Mouse (Mus musculus): ENCODE data around the gene Serpinc1.
A peak's percentile ranks its signal among the peaks of the same experiment; 100 is the strongest.
"Not testable (repeated sequence)": the region's sequence is repeated elsewhere in the genome, so short reads cannot be mapped to it uniquely, and the experiment has no call there.

Gene Serpinc1

GRCm38 (mm10) chr1:160978071-160978735 lies at the start of gene Serpinc1:
Serpinc1 (plus strand) TSS chr1:160978585.
- Histone ChIP-seq H3K27me3 (ENCODE audit: control insufficient read depth, insufficient read depth, low read length, poor library complexity, severe bottlenecking) (no peaks in the 10 kb centered on the region), H3K36me3 (ENCODE audit: control insufficient read depth, insufficient read depth, low read length, poor library complexity, severe bottlenecking) (0 out of 2 replicates have a peak, but pooled peaks cover 3% of the 10 kb centered on the region)
- DNase-seq (ENCODE audit: low read depth, low spot score) = no peak

- H3K36me3 ChIP-seq (ENCODE audit: control insufficient read depth, insufficient read depth, low read length, poor library complexity, severe bottlenecking) = 0 out of 2 replicates have a peak, but pooled peaks cover 3% of the 10 kb centered on the region
- DNase-seq (ENCODE audit: low read depth, low spot score) = no peak
- H3K27me3 ChIP-seq (ENCODE audit: control insufficient read depth, insufficient read depth, low read length, poor library complexity, severe bottlenecking) = no peaks in the 10 kb centered on the region
Measured at GRCm38 (mm10) chr1:160931320-160931719, 47.1 kb upstream of the Serpinc1 start.

GRCm38 (mm10) chr1:160933896-160934482 lies 44.4 kb upstream of the Serpinc1 start:
- peak; percentile 63 for DNase-seq (ENCODE audit: low read depth, low spot score)
- 0 out of 2 replicates have a peak, but pooled peaks cover 3% of the 10 kb centered on the region for H3K36me3 ChIP-seq (ENCODE audit: control insufficient read depth, insufficient read depth, low read length, poor library complexity, severe bottlenecking)
- H3K27me3 ChIP-seq (ENCODE audit: control insufficient read depth, insufficient read depth, low read length, poor library complexity, severe bottlenecking) = no peaks in the 10 kb centered on the region

- Histone ChIP-seq H3K36me3 (ENCODE audit: control insufficient read depth, insufficient read depth, low read length, poor library complexity, severe bottlenecking) (peaks cover 5% of the 10 kb centered on the region; the same call in 1 of the 2 replicates), H3K27me3 (ENCODE audit: control insufficient read depth, insufficient read depth, low read length, poor library complexity, severe bottlenecking) (no peaks in the 10 kb centered on the region)
- no peak for DNase-seq (ENCODE audit: low read depth, low spot score)
Measured at GRCm38 (mm10) chr1:160935551-160935950, 42.8 kb upstream of the Serpinc1 start.

- no peak for DNase-seq (ENCODE audit: low read depth, low spot score)
- Histone ChIP-seq H3K36me3 (ENCODE audit: control insufficient read depth, insufficient read depth, low read length, poor library complexity, severe bottlenecking) (peaks cover 21% of the 10 kb centered on the region), H3K27me3 (ENCODE audit: control insufficient read depth, insufficient read depth, low read length, poor library complexity, severe bottlenecking) (no peaks in the 10 kb centered on the region)
Measured at GRCm38 (mm10) chr1:160963199-160963598, 15.2 kb upstream of the Serpinc1 start.

GRCm38 (mm10) chr1:160967268-160967667 lies 11.1 kb upstream of the Serpinc1 start:
- Histone ChIP-seq H3K27me3 (ENCODE audit: control insufficient read depth, insufficient read depth, low read length, poor library complexity, severe bottlenecking) (no peaks in the 10 kb centered on the region), H3K36me3 (ENCODE audit: control insufficient read depth, insufficient read depth, low read length, poor library complexity, severe bottlenecking) (peaks cover 23% of the 10 kb centered on the region)
- DNase-seq (ENCODE audit: low read depth, low spot score) = no peak

GRCm38 (mm10) chr1:160968643-160969042 lies 9.7 kb upstream of the Serpinc1 start:
- DNase-seq (ENCODE audit: low read depth, low spot score) = no peak
- peaks cover 23% of the 10 kb centered on the region for H3K36me3 ChIP-seq (ENCODE audit: control insufficient read depth, insufficient read depth, low read length, poor library complexity, severe bottlenecking)
- no peaks in the 10 kb centered on the region for H3K27me3 ChIP-seq (ENCODE audit: control insufficient read depth, insufficient read depth, low read length, poor library complexity, severe bottlenecking)

GRCm38 (mm10) chr1:160980021-160980420 lies 1.6 kb downstream of the Serpinc1 start:
- Histone ChIP-seq H3K36me3 (ENCODE audit: control insufficient read depth, insufficient read depth, low read length, poor library complexity, severe bottlenecking) (0 out of 2 replicates have a peak, but pooled peaks cover 3% of the 10 kb centered on the region), H3K27me3 (ENCODE audit: control insufficient read depth, insufficient read depth, low read length, poor library complexity, severe bottlenecking) (no peaks in the 10 kb centered on the region)
- no peak for DNase-seq (ENCODE audit: low read depth, low spot score)

- Histone ChIP-seq H3K27me3 (ENCODE audit: control insufficient read depth, insufficient read depth, low read length, poor library complexity, severe bottlenecking) (no peaks in the 10 kb centered on the region), H3K36me3 (ENCODE audit: control insufficient read depth, insufficient read depth, low read length, poor library complexity, severe bottlenecking) (0 out of 2 replicates have a peak, but pooled peaks cover 3% of the 10 kb centered on the region)
- no peak for DNase-seq (ENCODE audit: low read depth, low spot score)
Measured at GRCm38 (mm10) chr1:160980537-160981234, 2.3 kb downstream of the Serpinc1 start.

- H3K36me3 ChIP-seq (ENCODE audit: control insufficient read depth, insufficient read depth, low read length, poor library complexity, severe bottlenecking) = no peaks in the 10 kb centered on the region
- no peak for DNase-seq (ENCODE audit: low read depth, low spot score)
- no peaks in the 10 kb centered on the region for H3K27me3 ChIP-seq (ENCODE audit: control insufficient read depth, insufficient read depth, low read length, poor library complexity, severe bottlenecking)
Measured at GRCm38 (mm10) chr1:160981337-160981736, 3.0 kb downstream of the Serpinc1 start.

- no peak for DNase-seq (ENCODE audit: low read depth, low spot score)
- Histone ChIP-seq H3K27me3 (ENCODE audit: control insufficient read depth, insufficient read depth, low read length, poor library complexity, severe bottlenecking) (no peaks in the 10 kb centered on the region), H3K36me3 (ENCODE audit: control insufficient read depth, insufficient read depth, low read length, poor library complexity, severe bottlenecking) (no peaks in the 10 kb centered on the region)
Measured at GRCm38 (mm10) chr1:160982887-160983286, 4.5 kb downstream of the Serpinc1 start.

- H3K36me3 ChIP-seq (ENCODE audit: control insufficient read depth, insufficient read depth, low read length, poor library complexity, severe bottlenecking); DNase-seq (ENCODE audit: low read depth, low spot score); H3K27me3 ChIP-seq (ENCODE audit: control insufficient read depth, insufficient read depth, low read length, poor library complexity, severe bottlenecking): not testable (repeated sequence)
Measured at GRCm38 (mm10) chr1:160984731-160985130, 6.3 kb downstream of the Serpinc1 start.

GRCm38 (mm10) chr1:160985477-160985876 lies 7.1 kb downstream of the Serpinc1 start:
- Histone ChIP-seq H3K27me3 (ENCODE audit: control insufficient read depth, insufficient read depth, low read length, poor library complexity, severe bottlenecking) (no peaks in the 10 kb centered on the region), H3K36me3 (ENCODE audit: control insufficient read depth, insufficient read depth, low read length, poor library complexity, severe bottlenecking) (no peaks in the 10 kb centered on the region)
- no peak for DNase-seq (ENCODE audit: low read depth, low spot score)

GRCm38 (mm10) chr1:160986881-160987635 lies 8.7 kb downstream of the Serpinc1 start:
- Histone ChIP-seq H3K27me3 (ENCODE audit: control insufficient read depth, insufficient read depth, low read length, poor library complexity, severe bottlenecking) (no peaks in the 10 kb centered on the region), H3K36me3 (ENCODE audit: control insufficient read depth, insufficient read depth, low read length, poor library complexity, severe bottlenecking) (no peaks in the 10 kb centered on the region)
- no peak for DNase-seq (ENCODE audit: low read depth, low spot score)

All from splenic B cell, adult 2 months (primary cell).